23 mouse cellular contexts compared by ENCODE assay signal in the genomic region with DNA sequence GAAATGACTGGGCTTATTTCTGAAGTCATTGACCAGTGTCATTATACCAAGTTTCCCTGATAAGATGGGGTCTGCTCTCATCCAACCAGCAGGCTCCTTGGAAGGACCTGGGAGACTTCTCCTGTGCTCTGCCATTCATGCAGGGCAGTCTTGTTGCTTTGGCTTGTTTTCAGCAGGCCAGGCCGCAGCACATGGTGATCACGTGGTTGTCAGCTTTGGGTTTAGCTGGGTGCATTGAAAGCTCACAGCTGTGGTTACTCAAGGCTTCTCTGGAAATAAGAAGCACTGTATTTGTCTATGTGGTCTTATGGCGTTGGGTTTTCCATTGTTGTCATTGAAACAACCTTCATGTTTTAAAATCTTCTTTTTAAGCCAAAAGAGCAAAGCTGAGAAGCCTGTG.
DNase-seq lines count a peak whose midpoint lies in the region; ATAC-seq and TF ChIP-seq lines count a peak whose summit lies in the region.
"Had no signal": no experiment of that assay in that cellular context is flagged by ENCODE, and none has a peak within 500 bp of the region (broad histone marks: within the 10 kb centered on the region; RNA-seq: fewer than 3 reads in every experiment).

No protein-coding gene starts in this region.

- no peak overlapping the region for H3K9ac ChIP-seq in forebrain, embryonic 14.5 days (ENCODE audit: low read length)
- H3K9ac ChIP-seq in lung, embryonic 16.5 days (ENCODE audit: low read length) = no peak overlapping the region
- no peak overlapping the region for H3K9ac ChIP-seq in lung, postnatal 0 days (replicated peaks; ENCODE audit: low read depth)
- H3K9ac ChIP-seq in midbrain, embryonic 13.5 days (replicated peaks) = no peak overlapping the region
- H3K9ac ChIP-seq: embryonic facial prominence, embryonic 12.5 days; intestine, embryonic 15.5 days had no signal

- no peak for ATAC-seq in forebrain, embryonic 14.5 days
- peak; percentile 53 for ATAC-seq in lung, embryonic 16.5 days (ENCODE audit: low read depth)
- ATAC-seq in lung, postnatal 0 days = 0 out of 2 replicates have a peak, but pooled peaks have one; percentile 17
- no peak for ATAC-seq in midbrain, embryonic 13.5 days
- no peak for ATAC-seq in activated CD4-positive, CD25-positive, alpha-beta regulatory T cell, adult 4 months
- ATAC-seq in erythroid progenitor cell, adult 5-6 weeks (replicated peaks; ENCODE audit: low FRiP score, poor library complexity, severe bottlenecking) = no peak
- ATAC-seq: hindbrain, embryonic 16.5 days; intestine, embryonic 15.5 days had no signal

- H3K4me1 ChIP-seq in forebrain, embryonic 14.5 days (ENCODE audit: control insufficient read depth, insufficient read depth, low read length) = peaks cover 43% of the 10 kb centered on the region
- peaks cover 90% of the 10 kb centered on the region for H3K4me1 ChIP-seq in forebrain, embryonic 10.5 days
- H3K4me1 ChIP-seq in lung, embryonic 16.5 days (replicated peaks; ENCODE audit: control insufficient read depth, insufficient read depth, low read length) = peaks cover 11% of the 10 kb centered on the region
- H3K4me1 ChIP-seq in lung, postnatal 0 days (ENCODE audit: insufficient read depth, low read depth, low read length) = 0 out of 2 replicates have a peak, but pooled peaks cover 2% of the 10 kb centered on the region
- H3K4me1 ChIP-seq in midbrain, embryonic 13.5 days (replicated peaks) = peaks cover 97% of the 10 kb centered on the region

- no peak overlapping the region for H3K4me2 ChIP-seq in forebrain, embryonic 14.5 days (ENCODE audit: low read length)
- no peak overlapping the region for H3K4me2 ChIP-seq in lung, embryonic 16.5 days (ENCODE audit: low read depth, low read length)
- no peak overlapping the region for H3K4me2 ChIP-seq in lung, postnatal 0 days (replicated peaks; ENCODE audit: low read depth, low read length)
- H3K4me2 ChIP-seq in midbrain, embryonic 13.5 days (replicated peaks) = peak overlapping the region; percentile 10; the same call in 1 of the 2 replicates
- H3K4me2 ChIP-seq: embryonic facial prominence, embryonic 12.5 days; intestine, embryonic 15.5 days had no signal

- H3K9me3 ChIP-seq in forebrain, embryonic 14.5 days (replicated peaks; ENCODE audit: control insufficient read depth, low read length) = no peaks in the 10 kb centered on the region
- no peaks in the 10 kb centered on the region for H3K9me3 ChIP-seq in forebrain, embryonic 10.5 days
- H3K9me3 ChIP-seq in lung, embryonic 16.5 days (ENCODE audit: control insufficient read depth, low read length) = no peaks in the 10 kb centered on the region
- H3K9me3 ChIP-seq in lung, postnatal 0 days (ENCODE audit: low read length) = no peaks in the 10 kb centered on the region
- H3K9me3 ChIP-seq in midbrain, embryonic 13.5 days = no peaks in the 10 kb centered on the region
- H3K9me3 ChIP-seq: embryonic facial prominence, embryonic 12.5 days; heart, embryonic 10.5 days; intestine, embryonic 15.5 days had no signal

- no peak for TF ChIP-seq CTCF in lung, postnatal 0 days (IDR thresholded peaks at IDR 0.05)

- H3K36me3 ChIP-seq in forebrain, embryonic 14.5 days (ENCODE audit: control insufficient read depth, insufficient read depth, low read length) = peaks cover 18% of the 10 kb centered on the region
- H3K36me3 ChIP-seq in forebrain, embryonic 10.5 days (replicated peaks) = peaks cover 80% of the 10 kb centered on the region
- H3K36me3 ChIP-seq in lung, embryonic 16.5 days (ENCODE audit: control insufficient read depth, insufficient read depth, low read length) = no peaks in the 10 kb centered on the region
- H3K36me3 ChIP-seq in lung, postnatal 0 days (ENCODE audit: insufficient read depth, low read length) = no peaks in the 10 kb centered on the region
- peaks cover 41% of the 10 kb centered on the region for H3K36me3 ChIP-seq in midbrain, embryonic 13.5 days
- H3K36me3 ChIP-seq: embryonic facial prominence, embryonic 12.5 days; heart, embryonic 10.5 days; intestine, embryonic 15.5 days had no signal

- peak; percentile 66 for DNase-seq in forebrain, embryonic 14.5 days (ENCODE audit: low spot score)
- no peak for DNase-seq in forebrain, embryonic 10.5 days (ENCODE audit: extremely low spot score, low spot score)
- no peak for DNase-seq in lung, postnatal 25 days (ENCODE audit: low spot score)
- peak; percentile 45 for DNase-seq in lung, postnatal 0 days (ENCODE audit: low spot score)
- DNase-seq: adrenal gland, postnatal 10 days; B cell, adult 2 months; cerebellum, adult 2 months; cerebellum, postnatal 25 days; gastrocnemius, postnatal 10 days; heart, postnatal 4 days; kidney, adult 9 months; kidney, postnatal 14 days; right cerebral cortex, postnatal 25 days; thymus, postnatal 14 days had no signal

- peaks cover 20% of the 10 kb centered on the region for H3K27me3 ChIP-seq in forebrain, embryonic 14.5 days (replicated peaks; ENCODE audit: control insufficient read depth, insufficient read depth, low read length)
- peaks cover 99% of the 10 kb centered on the region for H3K27me3 ChIP-seq in forebrain, embryonic 10.5 days (ENCODE audit: poor library complexity, severe bottlenecking)
- peaks cover 32% of the 10 kb centered on the region for H3K27me3 ChIP-seq in lung, embryonic 16.5 days (ENCODE audit: control insufficient read depth, insufficient read depth, low read depth, low read length)
- peaks cover 27% of the 10 kb centered on the region for H3K27me3 ChIP-seq in lung, postnatal 0 days (replicated peaks; ENCODE audit: insufficient read depth, low read length)
- H3K27me3 ChIP-seq in midbrain, embryonic 13.5 days = no peaks in the 10 kb centered on the region

- no peak for TF ChIP-seq EP300 in lung, postnatal 0 days (IDR thresholded peaks at IDR 0.05)

- WGBS in forebrain, embryonic 14.5 days = 33% methylated on average over 3 of the region's 3 CpGs
- WGBS in forebrain, embryonic 10.5 days = 69% methylated on average over 3 of the region's 3 CpGs
- WGBS in lung, embryonic 16.5 days = 37% methylated on average over 3 of the region's 3 CpGs
- 42% methylated on average over 3 of the region's 3 CpGs for WGBS in lung, postnatal 0 days
- 27% methylated on average over 3 of the region's 3 CpGs for WGBS in midbrain, embryonic 13.5 days

- H3K27ac ChIP-seq in forebrain, embryonic 14.5 days (ENCODE audit: low read depth, low read length) = no peak overlapping the region
- no peak overlapping the region for H3K27ac ChIP-seq in forebrain, embryonic 10.5 days
- no peak overlapping the region for H3K27ac ChIP-seq in lung, embryonic 16.5 days (ENCODE audit: low read length)
- no peak overlapping the region for H3K27ac ChIP-seq in lung, postnatal 0 days (ENCODE audit: low read length)
- peak overlapping the region; percentile 69 for H3K27ac ChIP-seq in midbrain, embryonic 13.5 days
- H3K27ac ChIP-seq: embryonic facial prominence, embryonic 12.5 days; heart, embryonic 10.5 days; intestine, embryonic 15.5 days had no signal

- no peak overlapping the region for H3K4me3 ChIP-seq in forebrain, embryonic 14.5 days (ENCODE audit: low read depth, low read length)
- H3K4me3 ChIP-seq in forebrain, embryonic 10.5 days = no peak overlapping the region
- no peak overlapping the region for H3K4me3 ChIP-seq in lung, embryonic 16.5 days (ENCODE audit: low read length)
- H3K4me3 ChIP-seq in lung, postnatal 0 days (ENCODE audit: low read depth, low read length) = no peak overlapping the region
- no peak overlapping the region for H3K4me3 ChIP-seq in midbrain, embryonic 13.5 days (replicated peaks)
- H3K4me3 ChIP-seq: embryonic facial prominence, embryonic 12.5 days; erythroblast, embryonic 14.5 days; heart, embryonic 10.5 days; intestine, embryonic 15.5 days had no signal

Comparison
In these comparisons a context has a peak if more than half of its experiments do, and no peak if none do; other contexts are left out.
1. DNase-seq: peak in forebrain, embryonic 14.5 days (single experiment) and lung, postnatal 0 days (single experiment); none in forebrain, embryonic 10.5 days (single experiment) and lung, postnatal 25 days (single experiment).
2. ATAC-seq: peak in lung, embryonic 16.5 days (single experiment) and lung, postnatal 0 days (single experiment); none in forebrain, embryonic 14.5 days (single experiment), midbrain, embryonic 13.5 days (single experiment), activated CD4-positive, CD25-positive, alpha-beta regulatory T cell, adult 4 months (single experiment) and erythroid progenitor cell, adult 5-6 weeks (single experiment).